Comparison of ENCODE assay signal across 9 mouse cellular contexts in genomic region chr9:122615351-122615750, GRCm38 (mm10).
DNase-seq lines count a peak whose midpoint lies in the region; ATAC-seq and TF ChIP-seq lines count a peak whose summit lies in the region.
"Had no signal": no experiment of that assay in that cellular context is flagged by ENCODE, and none has a peak within 500 bp of the region (broad histone marks: within the 10 kb centered on the region; RNA-seq: fewer than 3 reads in every experiment).

No protein-coding gene starts in this region.

- DNase-seq in heart, adult 8-10 months (ENCODE audit: low spot score), result peak; percentile 4
- DNase-seq in ES-E14 (ENCODE audit: low read depth, low spot score), result peak; percentile 24
- DNase-seq in brain, embryonic 14.5 days (ENCODE audit: low read depth), result no peak
- peak; percentile 64 for DNase-seq in lung, postnatal 0 days (ENCODE audit: low spot score)
- DNase-seq in testis, postnatal 10 days (ENCODE audit: low spot score), result peak; percentile 60
- no peak for DNase-seq in left cerebral cortex, adult 11 months (ENCODE audit: low spot score)

- no peak for TF ChIP-seq POLR2A in brain, embryonic 14.5 days (IDR thresholded peaks at IDR 0.05; ENCODE audit: borderline replicate concordance, extremely low read depth, insufficient read depth, insufficient read length, poor library complexity, severe bottlenecking)

- peak; percentile 78 for TF ChIP-seq CTCF in brain, embryonic 14.5 days (IDR thresholded peaks at IDR 0.05; ENCODE audit: borderline replicate concordance, extremely low read depth, insufficient read depth, insufficient read length)
- peak; percentile 85 for TF ChIP-seq CTCF in lung, postnatal 0 days (IDR thresholded peaks at IDR 0.05)

- 12% methylated on average over 4 of the region's 4 CpGs for WGBS in heart, embryonic 12.5 days
- 23% methylated on average over 4 of the region's 4 CpGs for WGBS in hindbrain, embryonic 16.5 days
- 16% methylated on average over 4 of the region's 4 CpGs for whole genome bisulfite sequencing in lung, postnatal 0 days

- no peak for ATAC-seq in heart, embryonic 12.5 days (ENCODE audit: insufficient number of reproducible peaks, low FRiP score)
- peak; percentile 7; the same call in 1 of the 2 replicates for ATAC-seq in hindbrain, embryonic 16.5 days
- ATAC-seq in lung, postnatal 0 days, result peak; percentile 27; the same call in 1 of the 2 replicates

- TF ChIP-seq EP300 in lung, postnatal 0 days (IDR thresholded peaks at IDR 0.05), result no peak

- in situ Hi-C loops in ES-E14 (cut with MboI; ENCODE audit: low sequenced_read_pairs in 2 of 2, unreplicated experiment in 2 of 2), result no loop called here

- no peak overlapping the region for H3K4me2 ChIP-seq in heart, embryonic 12.5 days
- no peak overlapping the region for H3K4me2 ChIP-seq in hindbrain, embryonic 16.5 days (ENCODE audit: low read length)
- no peak overlapping the region for H3K4me2 ChIP-seq in lung, postnatal 0 days (replicated peaks; ENCODE audit: low read depth, low read length)
- H3K4me2 ChIP-seq: lung, embryonic 15.5 days had no signal

- H3K36me3 ChIP-seq in heart, embryonic 12.5 days, result no peaks in the 10 kb centered on the region
- H3K36me3 ChIP-seq in ES-E14 (ENCODE audit: control insufficient read depth, insufficient read depth, low read length, poor library complexity, severe bottlenecking), result no peaks in the 10 kb centered on the region
- no peaks in the 10 kb centered on the region for H3K36me3 ChIP-seq in hindbrain, embryonic 16.5 days (ENCODE audit: control insufficient read depth, insufficient read depth, low read length)
- no peaks in the 10 kb centered on the region for H3K36me3 ChIP-seq in lung, postnatal 0 days (ENCODE audit: insufficient read depth, low read length)
- H3K36me3 ChIP-seq: lung, embryonic 15.5 days had no signal

- H3K27ac ChIP-seq in heart, embryonic 12.5 days (ENCODE audit: poor library complexity, severe bottlenecking), result no peak overlapping the region
- no peak overlapping the region for H3K27ac ChIP-seq in ES-E14 (ENCODE audit: insufficient read depth, low read depth, low read length, poor library complexity, severe bottlenecking)
- no peak overlapping the region for H3K27ac ChIP-seq in hindbrain, embryonic 16.5 days (ENCODE audit: low read depth, low read length)
- H3K27ac ChIP-seq in lung, postnatal 0 days (ENCODE audit: low read length), result no peak overlapping the region
- H3K27ac ChIP-seq: lung, embryonic 15.5 days had no signal

- H3K9me3 ChIP-seq in heart, embryonic 12.5 days (replicated peaks), result no peaks in the 10 kb centered on the region
- no peaks in the 10 kb centered on the region for H3K9me3 ChIP-seq in ES-E14 (ENCODE audit: control insufficient read depth, insufficient read depth, low read depth, low read length)
- no peaks in the 10 kb centered on the region for H3K9me3 ChIP-seq in hindbrain, embryonic 16.5 days (ENCODE audit: control insufficient read depth, low read length)
- no peaks in the 10 kb centered on the region for H3K9me3 ChIP-seq in lung, postnatal 0 days (ENCODE audit: low read length)
- H3K9me3 ChIP-seq: lung, embryonic 15.5 days had no signal

- peaks cover 13% of the 10 kb centered on the region for H3K4me1 ChIP-seq in heart, embryonic 12.5 days (replicated peaks)
- no peaks in the 10 kb centered on the region for H3K4me1 ChIP-seq in ES-E14 (ENCODE audit: control insufficient read depth in 2 of 2, insufficient read depth in 2 of 2, low read length in 2 of 2, poor library complexity in 1 of 2)
- H3K4me1 ChIP-seq in hindbrain, embryonic 16.5 days (ENCODE audit: control insufficient read depth, insufficient read depth, low read depth, low read length), result no peaks in the 10 kb centered on the region
- no peaks in the 10 kb centered on the region for H3K4me1 ChIP-seq in lung, postnatal 0 days (ENCODE audit: insufficient read depth, low read depth, low read length)

- 0 out of 2 replicates have a peak, but pooled peaks cover 3% of the 10 kb centered on the region for H3K27me3 ChIP-seq in heart, embryonic 12.5 days (replicated peaks)
- H3K27me3 ChIP-seq in hindbrain, embryonic 16.5 days (replicated peaks; ENCODE audit: control insufficient read depth, insufficient read depth, low read length), result no peaks in the 10 kb centered on the region
- no peaks in the 10 kb centered on the region for H3K27me3 ChIP-seq in lung, postnatal 0 days (replicated peaks; ENCODE audit: insufficient read depth, low read length)
- H3K27me3 ChIP-seq: lung, embryonic 15.5 days had no signal

- H3K9ac ChIP-seq in heart, embryonic 12.5 days, result no peak overlapping the region
- no peak overlapping the region for H3K9ac ChIP-seq in ES-E14 (ENCODE audit: insufficient read depth, low read depth, low read length, poor library complexity, severe bottlenecking)
- no peak overlapping the region for H3K9ac ChIP-seq in hindbrain, embryonic 16.5 days (ENCODE audit: low read depth, low read length)
- H3K9ac ChIP-seq in lung, postnatal 0 days (replicated peaks; ENCODE audit: low read depth), result no peak overlapping the region
- H3K9ac ChIP-seq: lung, embryonic 15.5 days had no signal

- H3K4me3 ChIP-seq in heart, embryonic 12.5 days, result no peak overlapping the region
- no peak overlapping the region for H3K4me3 ChIP-seq in ES-E14 (ENCODE audit: insufficient read depth in 1 of 2, low read depth in 1 of 2, low read length in 2 of 2, poor library complexity in 1 of 2, severe bottlenecking in 1 of 2)
- H3K4me3 ChIP-seq in hindbrain, embryonic 16.5 days (ENCODE audit: low read length), result no peak overlapping the region
- H3K4me3 ChIP-seq in lung, postnatal 0 days (ENCODE audit: low read depth, low read length), result no peak overlapping the region
- H3K4me3 ChIP-seq: lung, embryonic 15.5 days had no signal

TF ChIP-seq in ES-E14, 5 proteins besides CTCF, POLR2A, EP300 and RAD21:
- TF ChIP-seq ZC3H11A (IDR thresholded peaks at IDR 0.05; ENCODE audit: borderline replicate concordance, low read depth, low read length) (peak; percentile 47; the same call in 1 of the 2 replicates), HCFC1 (IDR thresholded peaks at IDR 0.05; ENCODE audit: borderline replicate concordance, insufficient read depth, low read length) (no peak), ZNF384 (IDR thresholded peaks at IDR 0.05; ENCODE audit: low read depth, low read length) (no peak)

Comparison
In these comparisons a context has a peak if more than half of its experiments do, and no peak if none do; other contexts are left out.
1. DNase-seq: peak in heart, adult 8-10 months (single experiment), ES-E14 (single experiment), lung, postnatal 0 days (single experiment) and testis, postnatal 10 days (single experiment); none in brain, embryonic 14.5 days (single experiment) and left cerebral cortex, adult 11 months (single experiment).